Mouse (Mus musculus): ENCODE measurements around the gene Edem3. TPM values are rescaled to one million over a fixed set of nuclear protein-coding genes. Genes with fewer than 3 reads are reported as not detected.
"Not testable (repeated sequence)": the region's sequence is repeated elsewhere in the genome, so short reads cannot be mapped to it uniquely, and the experiment has no call there.

Edem3 gene
- polyA plus RNA-seq, 1 experiment from 2014 or later, result 14.4 TPM

GRCm38 (mm10) chr1:151786406-151786805 is 31.2 kb downstream of the Edem3 start:
- no peak overlapping the region for H3K27ac ChIP-seq

GRCm38 (mm10) chr1:151789136-151789535 is 34.0 kb downstream of the Edem3 start:
- Histone ChIP-seq H3K4me3 (no peak overlapping the region), H3K4me1 (peaks cover 9% of the 10 kb centered on the region; the same call in 1 of the 2 replicates), H3K9me3 (no peaks in the 10 kb centered on the region), H3K36me3 (replicated peaks) (peaks cover 26% of the 10 kb centered on the region), H3K27me3 (ENCODE audit: poor library complexity, severe bottlenecking) (no peaks in the 10 kb centered on the region), H3K27ac (no peak overlapping the region)
- no peak for DNase-seq (ENCODE audit: extremely low spot score, low spot score)
- 59% methylated on average over 4 of the region's 4 CpGs for WGBS

More at GRCm38 (mm10) chr1:151786406-151786805, 31.2 kb downstream of the Edem3 start:
- 89% methylated on average over 5 of the region's 5 CpGs for whole genome bisulfite sequencing
- peaks cover 9% of the 10 kb centered on the region; the same call in 1 of the 2 replicates for H3K4me1 ChIP-seq
- H3K4me3 ChIP-seq, result no peak overlapping the region
- DNase-seq (ENCODE audit: extremely low spot score, low spot score), result no peak
- H3K36me3 ChIP-seq (replicated peaks), result peaks cover 30% of the 10 kb centered on the region
- no peaks in the 10 kb centered on the region for H3K27me3 ChIP-seq (ENCODE audit: poor library complexity, severe bottlenecking)
- H3K9me3 ChIP-seq, result no peaks in the 10 kb centered on the region

DNA sequence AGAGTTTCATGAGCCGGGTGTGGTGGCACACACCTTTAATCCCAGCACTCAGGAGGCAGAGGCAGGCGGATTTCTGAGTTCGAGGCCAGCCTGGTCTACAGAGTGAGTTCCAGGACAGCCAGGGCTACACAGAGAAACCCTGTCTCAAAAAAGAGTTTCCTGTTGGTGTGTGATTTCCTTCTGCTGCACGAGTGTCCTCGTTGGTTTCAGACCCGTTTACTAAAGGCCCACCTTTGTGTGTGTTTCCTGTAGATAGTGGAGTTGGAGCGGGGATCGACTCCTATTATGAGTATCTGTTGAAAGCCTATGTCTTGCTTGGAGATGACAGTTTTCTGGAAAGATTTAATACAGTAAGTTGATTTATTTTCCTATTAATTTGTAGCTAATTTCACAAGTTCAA is 36.9 kb downstream of the Edem3 start:
- not testable (repeated sequence) for H3K4me3 ChIP-seq; H3K4me1 ChIP-seq; H3K9me3 ChIP-seq; DNase-seq (ENCODE audit: extremely low spot score, low spot score); H3K27me3 ChIP-seq (ENCODE audit: poor library complexity, severe bottlenecking); H3K27ac ChIP-seq
- WGBS, result 90% methylated on average over 8 of the region's 8 CpGs
- peaks cover 28% of the 10 kb centered on the region for H3K36me3 ChIP-seq (replicated peaks)

GRCm38 (mm10) chr1:151802795-151803194 is 47.6 kb downstream of the Edem3 start:
- H3K36me3 ChIP-seq (replicated peaks), result peaks cover 46% of the 10 kb centered on the region
- not testable (repeated sequence) for H3K4me1 ChIP-seq; H3K27ac ChIP-seq; H3K4me3 ChIP-seq; DNase-seq (ENCODE audit: extremely low spot score, low spot score); H3K27me3 ChIP-seq (ENCODE audit: poor library complexity, severe bottlenecking); H3K9me3 ChIP-seq
- WGBS, result 81% methylated on average over 3 of the region's 3 CpGs

- H3K27me3 ChIP-seq (ENCODE audit: poor library complexity, severe bottlenecking), result no peaks in the 10 kb centered on the region
- H3K4me3 ChIP-seq, result no peak overlapping the region
- 90% methylated on average over 5 of the region's 5 CpGs for WGBS
- H3K27ac ChIP-seq, result no peak overlapping the region
- no peaks in the 10 kb centered on the region for H3K9me3 ChIP-seq
- H3K4me1 ChIP-seq, result 0 out of 2 replicates have a peak, but pooled peaks cover 5% of the 10 kb centered on the region
- no peak for DNase-seq (ENCODE audit: extremely low spot score, low spot score)
- H3K36me3 ChIP-seq (replicated peaks), result peaks cover 54% of the 10 kb centered on the region
Observed at GRCm38 (mm10) chr1:151807286-151807685, 52.1 kb downstream of the Edem3 start.

GRCm38 (mm10) chr1:151810628-151811421 is 55.7 kb downstream of the Edem3 start:
- H3K4me1 ChIP-seq, result 0 out of 2 replicates have a peak, but pooled peaks cover 5% of the 10 kb centered on the region
- no peaks in the 10 kb centered on the region for H3K27me3 ChIP-seq (ENCODE audit: poor library complexity, severe bottlenecking)
- no peak for DNase-seq (ENCODE audit: extremely low spot score, low spot score)
- H3K27ac ChIP-seq, result no peak overlapping the region
- H3K9me3 ChIP-seq, result no peaks in the 10 kb centered on the region
- H3K4me3 ChIP-seq, result no peak overlapping the region
- H3K36me3 ChIP-seq (replicated peaks), result peaks cover 52% of the 10 kb centered on the region
- WGBS, result 85% methylated on average over 7 of the region's 7 CpGs

- no peak for DNase-seq (ENCODE audit: extremely low spot score, low spot score)
- no peak overlapping the region for H3K27ac ChIP-seq
- no peaks in the 10 kb centered on the region for H3K27me3 ChIP-seq (ENCODE audit: poor library complexity, severe bottlenecking)
- no peaks in the 10 kb centered on the region for H3K9me3 ChIP-seq
- 93% methylated on average over 16 of the region's 16 CpGs for WGBS
- H3K36me3 ChIP-seq (replicated peaks), result peaks cover 50% of the 10 kb centered on the region
- no peak overlapping the region for H3K4me3 ChIP-seq
- H3K4me1 ChIP-seq, result 0 out of 2 replicates have a peak, but pooled peaks cover 5% of the 10 kb centered on the region
Observed at GRCm38 (mm10) chr1:151811456-151811855, 56.3 kb downstream of the Edem3 start.

DNA sequence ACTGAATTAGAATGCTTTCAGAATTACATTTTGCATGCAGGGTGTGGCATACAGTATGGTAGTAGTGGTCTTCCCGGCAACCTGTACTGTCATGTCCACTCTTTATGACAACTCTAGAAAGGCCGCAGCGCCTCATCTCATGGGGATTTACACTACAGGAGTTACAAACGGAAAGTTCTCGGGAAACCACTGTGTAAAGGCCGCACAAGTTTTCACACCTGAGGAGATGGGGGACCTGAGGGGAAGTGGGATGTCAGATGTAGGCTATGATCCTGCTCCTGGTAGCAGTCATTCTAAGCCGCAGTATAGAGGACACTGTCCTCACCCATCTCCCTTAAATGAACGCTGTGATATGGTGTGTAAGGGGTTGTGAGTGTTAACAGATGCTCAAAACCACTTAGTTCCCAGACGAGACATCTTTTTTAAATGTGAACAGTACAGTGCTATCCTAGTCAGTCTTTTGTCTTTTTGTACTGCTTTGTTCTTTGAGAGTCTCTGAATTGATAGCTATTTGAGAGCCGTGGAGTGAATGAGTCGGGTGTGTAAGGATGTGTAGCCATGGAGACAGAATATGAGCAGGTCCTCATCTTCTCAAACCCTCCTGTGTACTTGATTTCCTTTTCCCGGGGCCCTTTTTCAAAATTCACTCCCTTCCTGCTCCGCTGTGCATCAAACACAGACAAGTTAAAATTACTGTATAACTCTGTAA is 57.0 kb downstream of the Edem3 start:
- H3K27ac ChIP-seq, result no peak overlapping the region
- no peak for DNase-seq (ENCODE audit: extremely low spot score, low spot score)
- peaks cover 50% of the 10 kb centered on the region for H3K36me3 ChIP-seq (replicated peaks)
- WGBS, result 89% methylated on average over 13 of the region's 13 CpGs
- no peaks in the 10 kb centered on the region for H3K9me3 ChIP-seq
- H3K4me1 ChIP-seq, result 0 out of 2 replicates have a peak, but pooled peaks cover 5% of the 10 kb centered on the region
- no peak overlapping the region for H3K4me3 ChIP-seq
- no peaks in the 10 kb centered on the region for H3K27me3 ChIP-seq (ENCODE audit: poor library complexity, severe bottlenecking)

- no peak overlapping the region for H3K4me3 ChIP-seq
- H3K9me3 ChIP-seq, result no peaks in the 10 kb centered on the region
- H3K27me3 ChIP-seq (ENCODE audit: poor library complexity, severe bottlenecking), result no peaks in the 10 kb centered on the region
- H3K4me1 ChIP-seq, result no peaks in the 10 kb centered on the region
- DNase-seq (ENCODE audit: extremely low spot score, low spot score), result no peak
- WGBS, result 90% methylated on average over 3 of the region's 3 CpGs
- H3K27ac ChIP-seq, result no peak overlapping the region
- H3K36me3 ChIP-seq (replicated peaks), result peaks cover 45% of the 10 kb centered on the region
Observed at GRCm38 (mm10) chr1:151816051-151816450, 60.9 kb downstream of the Edem3 start.

DNA sequence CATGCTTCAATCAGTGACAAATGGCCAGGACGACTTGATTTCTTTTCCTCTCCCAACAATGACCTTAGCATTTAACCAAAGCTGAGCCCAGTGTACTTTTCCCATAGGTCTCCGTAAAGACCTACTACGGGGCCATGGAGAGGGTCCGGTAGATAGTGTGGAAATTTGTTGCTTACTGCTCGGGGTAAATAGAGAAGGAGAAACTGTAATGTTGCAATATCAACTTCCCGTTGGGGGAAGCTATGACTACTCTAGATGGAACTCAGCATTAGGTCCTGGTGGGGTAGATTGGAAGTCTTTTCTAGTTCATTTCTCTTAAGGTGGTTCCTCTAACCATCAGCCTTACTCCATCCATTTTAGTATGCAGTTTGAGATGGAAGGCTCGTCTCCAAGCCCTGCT is 64.0 kb downstream of the Edem3 start:
- DNase-seq (ENCODE audit: extremely low spot score, low spot score), result no peak
- no peaks in the 10 kb centered on the region for H3K9me3 ChIP-seq
- H3K27ac ChIP-seq, result no peak overlapping the region
- WGBS, result 93% methylated on average over 7 of the region's 7 CpGs
- no peaks in the 10 kb centered on the region for H3K27me3 ChIP-seq (ENCODE audit: poor library complexity, severe bottlenecking)
- peaks cover 30% of the 10 kb centered on the region for H3K36me3 ChIP-seq (replicated peaks)
- H3K4me1 ChIP-seq, result no peaks in the 10 kb centered on the region
- H3K4me3 ChIP-seq, result no peak overlapping the region

DNA sequence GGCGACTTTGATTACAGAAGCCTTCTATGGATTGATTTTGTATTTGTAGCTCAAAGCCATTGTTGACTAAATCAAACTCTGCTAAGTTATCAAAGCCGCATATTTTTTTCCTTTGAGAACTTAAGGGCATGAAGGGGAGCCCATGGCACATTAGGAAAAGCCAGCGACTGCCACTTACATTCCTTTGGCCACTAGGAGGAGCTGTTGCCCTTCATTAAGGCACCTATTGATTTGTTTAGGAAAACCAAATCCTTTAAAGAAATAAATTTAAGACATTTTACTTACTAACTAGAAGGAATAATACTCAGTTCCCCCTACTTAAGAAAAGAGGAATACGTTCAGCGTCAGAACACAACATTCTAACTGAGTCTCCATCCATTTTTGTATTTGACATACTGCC is 65.3 kb downstream of the Edem3 start:
- no peaks in the 10 kb centered on the region for H3K9me3 ChIP-seq
- H3K27ac ChIP-seq, result no peak overlapping the region
- no peaks in the 10 kb centered on the region for H3K4me1 ChIP-seq
- WGBS, result 32% methylated on average over 5 of the region's 5 CpGs
- H3K36me3 ChIP-seq (replicated peaks), result peaks cover 25% of the 10 kb centered on the region
- H3K4me3 ChIP-seq, result no peak overlapping the region
- no peaks in the 10 kb centered on the region for H3K27me3 ChIP-seq (ENCODE audit: poor library complexity, severe bottlenecking)
- peak; percentile 58 for DNase-seq (ENCODE audit: extremely low spot score, low spot score)

DNA sequence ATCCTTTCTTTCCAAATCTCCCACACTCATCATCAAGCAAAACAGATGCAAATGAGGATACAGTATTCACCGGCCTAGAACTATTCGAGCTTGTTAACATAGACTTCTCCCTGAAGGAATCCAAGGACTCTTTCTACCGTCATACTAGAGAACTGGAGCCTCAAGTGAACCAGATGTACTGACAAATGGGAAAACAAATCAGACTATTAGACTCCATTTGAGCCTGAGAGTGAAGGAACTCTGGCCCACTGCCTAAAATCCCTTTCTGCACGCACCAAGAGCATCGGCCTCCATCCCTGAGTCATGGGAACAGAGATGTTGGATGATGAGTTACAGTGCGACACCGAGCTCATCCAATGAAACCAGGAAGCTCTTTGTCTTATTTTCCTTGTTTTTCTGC is 69.9 kb downstream of the Edem3 start:
- Histone ChIP-seq H3K27ac (no peak overlapping the region), H3K9me3 (peaks cover under 1% of the 10 kb centered on the region; the same call in 1 of the 2 replicates), H3K4me1 (no peaks in the 10 kb centered on the region), H3K36me3 (replicated peaks) (no peaks in the 10 kb centered on the region), H3K4me3 (no peak overlapping the region), H3K27me3 (ENCODE audit: poor library complexity, severe bottlenecking) (no peaks in the 10 kb centered on the region)
- 95% methylated on average over 7 of the region's 7 CpGs for WGBS
- no peak for DNase-seq (ENCODE audit: extremely low spot score, low spot score)

- no peaks in the 10 kb centered on the region for H3K36me3 ChIP-seq (replicated peaks)
- H3K27me3 ChIP-seq (ENCODE audit: poor library complexity, severe bottlenecking), result no peaks in the 10 kb centered on the region
- 87% methylated on average over 3 of the region's 3 CpGs for WGBS
- no peak overlapping the region for H3K4me3 ChIP-seq
- H3K4me1 ChIP-seq, result no peaks in the 10 kb centered on the region
- peaks cover 18% of the 10 kb centered on the region for H3K9me3 ChIP-seq
- no peak overlapping the region for H3K27ac ChIP-seq
- no peak for DNase-seq (ENCODE audit: extremely low spot score, low spot score)
Observed at GRCm38 (mm10) chr1:151831791-151832190, 76.6 kb downstream of the Edem3 start.

Data from forebrain, embryonic 10.5 days (tissue).